Mouse (Mus musculus) cerebellum, adult 9-11 months (tissue): ENCODE measurements around the gene Fktn.
"Not testable (repeated sequence)": the region's sequence is repeated elsewhere in the genome, so short reads cannot be mapped to it uniquely, and the experiment has no call there.

Source experiments
- DNase-seq: peaks from one replicate; pipeline ENCODE4 v3.0.0; 2022

Gene Fktn

GRCm38 (mm10) chr4:53713704-53714050, at the start of gene Fktn:
Gene Fktn (plus strand): TSS chr4:53713998.
- DNase-seq: no peak

- no peak for DNase-seq
Measured at GRCm38 (mm10) chr4:53682092-53682491, 31.7 kb upstream of the Fktn start.

- no peak for DNase-seq
Measured at GRCm38 (mm10) chr4:53688965-53689364, 24.8 kb upstream of the Fktn start.

- peak; percentile 58 for DNase-seq
Measured at GRCm38 (mm10) chr4:53691418-53691817, 22.4 kb upstream of the Fktn start.

- not testable (repeated sequence) for DNase-seq
Measured at GRCm38 (mm10) chr4:53709166-53709565, 4.6 kb upstream of the Fktn start.

GRCm38 (mm10) chr4:53710021-53710420, 3.8 kb upstream of the Fktn start:
- no peak for DNase-seq

- DNase-seq: no peak
Measured at GRCm38 (mm10) chr4:53710555-53711328, 3.1 kb upstream of the Fktn start.

GRCm38 (mm10) chr4:53714051-53714814, 435 bp downstream of the Fktn start:
- DNase-seq: peak; percentile 92

GRCm38 (mm10) chr4:53715977-53716376, 2.2 kb downstream of the Fktn start:
- DNase-seq: no peak

GRCm38 (mm10) chr4:53717546-53717945, 3.7 kb downstream of the Fktn start:
- no peak for DNase-seq

- no peak for DNase-seq
Measured at GRCm38 (mm10) chr4:53718261-53718660, 4.5 kb downstream of the Fktn start.

GRCm38 (mm10) chr4:53722506-53722905, 8.7 kb downstream of the Fktn start:
- no peak for DNase-seq

GRCm38 (mm10) chr4:53726100-53726499, 12.3 kb downstream of the Fktn start:
- DNase-seq: not testable (repeated sequence)

GRCm38 (mm10) chr4:53728121-53728520, 14.3 kb downstream of the Fktn start:
- no peak for DNase-seq

GRCm38 (mm10) chr4:53738956-53739616, 25.3 kb downstream of the Fktn start:
- peak; percentile 13 for DNase-seq

- DNase-seq: no peak
Measured at GRCm38 (mm10) chr4:53749831-53750230, 36.0 kb downstream of the Fktn start.

GRCm38 (mm10) chr4:53750391-53751120, 36.8 kb downstream of the Fktn start:
- no peak for DNase-seq

- no peak for DNase-seq
Measured at GRCm38 (mm10) chr4:53757030-53757429, 43.2 kb downstream of the Fktn start.

- DNase-seq: no peak
Measured at GRCm38 (mm10) chr4:53758764-53759163, 45.0 kb downstream of the Fktn start.

- no peak for DNase-seq
Measured at GRCm38 (mm10) chr4:53759678-53760077, 45.9 kb downstream of the Fktn start.

GRCm38 (mm10) chr4:53762501-53762900, 48.7 kb downstream of the Fktn start:
- DNase-seq: no peak

- no peak for DNase-seq
Measured at GRCm38 (mm10) chr4:53770958-53771735, 57.3 kb downstream of the Fktn start.
